Mouse (Mus musculus): ENCODE data around the gene Mfsd5.

Mfsd5 gene

GRCm38 (mm10) chr15:102279783-102280520 lies 698 bp downstream of the Mfsd5 start:
- DNase-seq (ENCODE audit: low read depth, low spot score) = no peak

GRCm38 (mm10) chr15:102280623-102281022 lies 1.4 kb downstream of the Mfsd5 start:
- DNase-seq (ENCODE audit: low read depth, low spot score) = peak; percentile 17

- peak; percentile 45 for DNase-seq (ENCODE audit: low read depth, low spot score)
Measured at GRCm38 (mm10) chr15:102282463-102283292, 3.4 kb downstream of the Mfsd5 start.

GRCm38 (mm10) chr15:102283648-102284047 lies 4.4 kb downstream of the Mfsd5 start:
- DNase-seq (ENCODE audit: low read depth, low spot score) = no peak

GRCm38 (mm10) chr15:102287395-102287794 lies 8.1 kb downstream of the Mfsd5 start:
- peak; percentile 59 for DNase-seq (ENCODE audit: low read depth, low spot score)

DNA sequence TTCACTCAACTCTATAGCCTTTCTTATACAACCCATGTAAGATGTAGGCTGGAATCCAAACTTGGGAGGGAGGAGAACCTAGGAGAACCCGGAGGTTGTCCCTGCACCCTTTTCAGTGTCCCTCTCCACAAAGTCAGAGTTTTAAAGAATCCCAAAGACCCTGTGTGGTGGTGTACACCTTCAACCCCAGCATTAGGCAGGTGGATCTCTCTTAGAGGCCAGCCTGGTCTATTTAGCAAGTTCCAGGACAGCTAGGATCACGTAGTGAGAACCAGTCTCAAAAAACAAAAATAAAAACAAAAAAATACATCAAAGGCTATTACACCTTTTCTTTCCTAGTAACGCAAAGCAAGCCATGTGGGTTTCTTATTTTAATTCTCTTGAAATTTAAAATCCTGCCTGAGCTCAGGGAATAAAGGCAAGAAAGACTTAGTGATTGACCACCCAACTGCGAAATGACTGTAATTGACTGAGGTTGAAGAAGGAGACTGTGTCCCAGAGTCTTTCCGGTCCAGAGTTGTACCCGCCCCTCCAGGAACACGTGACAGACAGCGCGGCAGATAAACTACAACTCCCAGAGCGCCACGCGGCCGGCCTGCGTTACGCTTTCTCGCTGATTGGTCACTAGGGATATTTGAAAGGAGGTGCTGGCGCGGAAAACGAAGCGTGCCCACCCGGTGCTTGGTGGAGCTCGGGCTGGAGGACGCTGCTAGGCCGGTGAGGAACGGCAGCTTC lies 16.5 kb downstream of the Mfsd5 start, which contains the start of gene Espl1:
Gene Espl1 (plus strand): TSS at position 634 of the 735 bp plus-strand sequence.
- DNase-seq (ENCODE audit: low read depth, low spot score) = peak; percentile 98

GRCm38 (mm10) chr15:102296368-102297006 lies 17.2 kb downstream of the Mfsd5 start:
- no peak for DNase-seq (ENCODE audit: low read depth, low spot score)

GRCm38 (mm10) chr15:102302542-102302941 lies 23.3 kb downstream of the Mfsd5 start:
- DNase-seq (ENCODE audit: low read depth, low spot score) = no peak

- DNase-seq (ENCODE audit: low read depth, low spot score) = peak; percentile 59
Measured at GRCm38 (mm10) chr15:102308717-102309116, 29.5 kb downstream of the Mfsd5 start.

- no peak for DNase-seq (ENCODE audit: low read depth, low spot score)
Measured at GRCm38 (mm10) chr15:102310074-102310845, 31.0 kb downstream of the Mfsd5 start.

GRCm38 (mm10) chr15:102311489-102311888 lies 32.2 kb downstream of the Mfsd5 start:
- DNase-seq (ENCODE audit: low read depth, low spot score) = no peak

DNA sequence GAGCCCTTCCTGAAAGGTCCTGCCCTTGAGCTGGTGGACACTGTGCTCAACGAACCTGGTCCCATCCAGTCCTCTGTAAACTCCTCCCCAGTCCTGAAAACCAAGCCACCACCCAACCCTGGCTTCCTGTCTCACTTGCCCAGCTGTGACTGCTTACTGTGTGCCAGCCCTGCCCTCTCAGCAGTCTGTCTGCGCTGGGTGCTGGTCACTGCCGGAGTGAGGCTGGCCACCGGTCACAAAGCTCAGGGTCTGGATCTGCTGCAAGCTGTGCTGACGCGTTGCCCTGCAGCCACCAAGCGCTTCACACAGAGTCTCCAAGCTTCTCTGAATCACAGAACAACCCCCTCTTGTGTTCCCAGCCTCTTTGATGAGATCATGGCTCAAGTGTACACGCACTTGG lies 36.0 kb downstream of the Mfsd5 start:
- no peak for DNase-seq (ENCODE audit: low read depth, low spot score)

- DNase-seq (ENCODE audit: low read depth, low spot score) = peak; percentile 84
Measured at GRCm38 (mm10) chr15:102316263-102316662, 37.0 kb downstream of the Mfsd5 start.

- peak; percentile 35 for DNase-seq (ENCODE audit: low read depth, low spot score)
Measured at GRCm38 (mm10) chr15:102324654-102325473, 45.6 kb downstream of the Mfsd5 start.

DNA sequence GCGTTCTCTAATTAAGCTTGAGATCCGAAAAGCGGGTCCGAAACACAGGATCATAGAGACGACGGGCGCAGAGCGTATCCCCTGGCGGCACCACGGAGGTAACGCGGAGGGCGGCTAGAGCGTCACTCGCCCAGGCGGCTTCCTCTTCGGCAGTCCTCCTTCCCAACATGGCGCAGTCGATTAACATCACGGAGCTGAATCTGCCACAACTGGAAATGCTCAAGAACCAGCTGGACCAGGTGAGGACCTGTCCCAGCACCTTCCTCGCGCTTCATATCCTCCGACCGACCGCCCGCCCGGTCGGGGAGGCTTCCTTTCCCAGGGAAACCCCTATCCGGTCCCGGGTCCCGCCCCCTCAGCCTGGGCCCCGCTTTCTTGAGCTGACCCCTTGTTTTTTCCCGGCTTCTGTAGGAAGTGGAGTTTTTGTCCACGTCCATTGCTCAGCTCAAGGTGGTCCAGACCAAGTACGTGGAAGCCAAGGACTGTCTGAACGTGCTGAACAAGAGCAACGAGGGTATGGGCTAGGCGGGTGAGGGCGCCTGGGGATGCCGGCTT lies 46.8 kb downstream of the Mfsd5 start, which contains the start of gene Pfdn5:
Gene Pfdn5 (plus strand): TSS at position 95 of the 555 bp plus-strand sequence.
- peak; percentile 88 for DNase-seq (ENCODE audit: low read depth, low spot score)

DNA sequence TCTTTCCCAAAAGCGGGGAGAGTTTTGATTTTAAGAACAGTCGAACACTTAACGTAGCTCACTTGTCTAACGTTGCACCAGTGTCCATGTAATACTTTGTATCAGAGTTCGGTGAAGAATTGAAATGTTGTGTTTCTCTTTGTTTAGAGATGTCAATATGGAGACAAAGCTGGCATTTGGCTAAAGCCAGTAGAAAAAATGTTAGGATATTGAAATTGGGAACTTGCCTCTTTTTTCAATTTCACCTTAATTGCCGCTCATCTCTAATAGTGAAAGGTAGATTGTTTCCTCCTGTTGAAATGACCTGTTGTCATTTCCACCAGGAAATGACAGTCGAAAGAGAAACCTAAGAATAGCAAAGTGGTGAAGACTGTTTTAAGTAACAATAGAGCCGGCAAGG lies 47.6 kb downstream of the Mfsd5 start:
- no peak for DNase-seq (ENCODE audit: low read depth, low spot score)

Data from ZHBTc4 (cell line).